Mouse (Mus musculus): ENCODE results near the gene Gm28047. TPM values are rescaled to one million over a fixed set of nuclear protein-coding genes. Genes with fewer than 3 reads are reported as not detected.
A peak's percentile ranks its signal among the peaks of the same experiment; 100 is the strongest.

Gene Gm28047
- polyA plus RNA-seq, 1 experiment from 2014 or later, result not detected

- no peak for ATAC-seq (ENCODE audit: insufficient number of reproducible peaks, low FRiP score, low TSS enrichment, low read depth)
- 7% methylated on average over 3 of the region's 3 CpGs for WGBS
- no peak within 1 kb of the TSS for H3K9ac ChIP-seq
- H3K27ac ChIP-seq (replicated peaks), result no peak within 1 kb of the TSS; the same call in 1 of the 2 replicates
- peaks cover 66% of the 10 kb centered on the region for H3K36me3 ChIP-seq
- H3K27me3 ChIP-seq, result no peaks in the 10 kb centered on the region
- peaks cover 7% of the 10 kb centered on the region for H3K4me1 ChIP-seq
- H3K9me3 ChIP-seq (replicated peaks), result no peaks in the 10 kb centered on the region
- H3K4me2 ChIP-seq (replicated peaks), result no peak within 1 kb of the TSS
- H3K4me3 ChIP-seq (replicated peaks), result no peak within 1 kb of the TSS
These were observed 99.9 kb downstream of the Gm28047 start, which contains the start of gene Npff for GRCm38 (mm10) chr15:102524892-102525485. TSS of gene Npff (minus strand) at chr15:102524942.

DNA sequence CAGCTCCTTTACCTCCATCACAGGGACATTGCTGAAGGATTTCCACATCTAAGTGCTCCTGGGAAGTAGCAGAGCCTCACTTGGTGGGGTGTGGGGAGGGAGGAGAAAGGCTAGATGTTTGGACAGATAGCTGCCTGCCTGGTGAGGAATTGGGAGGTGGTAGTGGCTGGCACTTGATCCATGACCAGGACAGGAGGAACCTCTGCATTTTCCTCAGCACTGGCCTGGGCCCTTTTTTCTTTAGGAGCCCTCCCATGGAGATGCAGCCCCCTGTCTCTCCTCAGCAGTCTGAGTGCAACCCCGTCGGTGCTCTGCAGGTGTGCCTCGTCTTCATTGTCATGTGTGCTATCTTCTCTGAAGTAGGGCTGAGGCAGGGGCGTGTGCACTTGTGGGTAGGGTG is 103.4 kb downstream of the Gm28047 start:
- no peak overlapping the region for H3K9ac ChIP-seq
- WGBS, result 84% methylated on average over 4 of the region's 4 CpGs
- H3K4me2 ChIP-seq (replicated peaks), result no peak overlapping the region
- H3K4me3 ChIP-seq (replicated peaks), result no peak overlapping the region
- peaks cover 21% of the 10 kb centered on the region for H3K4me1 ChIP-seq
- ATAC-seq (ENCODE audit: insufficient number of reproducible peaks, low FRiP score, low TSS enrichment, low read depth), result no peak
- peaks cover 39% of the 10 kb centered on the region for H3K36me3 ChIP-seq
- H3K9me3 ChIP-seq (replicated peaks), result no peaks in the 10 kb centered on the region
- H3K27ac ChIP-seq (replicated peaks), result no peak overlapping the region
- H3K27me3 ChIP-seq, result no peaks in the 10 kb centered on the region

GRCm38 (mm10) chr15:102520416-102520815 is 104.5 kb downstream of the Gm28047 start:
- peaks cover 32% of the 10 kb centered on the region for H3K4me1 ChIP-seq
- ATAC-seq (ENCODE audit: insufficient number of reproducible peaks, low FRiP score, low TSS enrichment, low read depth), result no peak
- no peak overlapping the region for H3K27ac ChIP-seq (replicated peaks)
- no peaks in the 10 kb centered on the region for H3K9me3 ChIP-seq (replicated peaks)
- no peak overlapping the region for H3K4me2 ChIP-seq (replicated peaks)
- peaks cover 35% of the 10 kb centered on the region for H3K36me3 ChIP-seq
- no peak overlapping the region for H3K4me3 ChIP-seq (replicated peaks)
- no peak overlapping the region for H3K9ac ChIP-seq
- WGBS, result 84% methylated on average over 4 of the region's 4 CpGs
- H3K27me3 ChIP-seq, result no peaks in the 10 kb centered on the region

GRCm38 (mm10) chr15:102519211-102520141 is 105.4 kb downstream of the Gm28047 start:
- Histone ChIP-seq H3K27ac (replicated peaks) (peak overlapping the region; percentile 100), H3K9me3 (replicated peaks) (no peaks in the 10 kb centered on the region), H3K9ac (peak overlapping the region; percentile 70), H3K4me2 (replicated peaks) (peak overlapping the region; percentile 95), H3K4me3 (replicated peaks) (peak overlapping the region; percentile 63), H3K4me1 (peaks cover 40% of the 10 kb centered on the region), H3K36me3 (peaks cover 33% of the 10 kb centered on the region), H3K27me3 (no peaks in the 10 kb centered on the region)
- 55% methylated on average over 17 of the region's 17 CpGs for WGBS
- ATAC-seq (ENCODE audit: insufficient number of reproducible peaks, low FRiP score, low TSS enrichment, low read depth), result no peak

GRCm38 (mm10) chr15:102518859-102519201 is 106.0 kb downstream of the Gm28047 start:
- Histone ChIP-seq H3K9ac (peak overlapping the region; percentile 70), H3K36me3 (peaks cover 27% of the 10 kb centered on the region), H3K27ac (replicated peaks) (peak overlapping the region; percentile 100), H3K9me3 (replicated peaks) (no peaks in the 10 kb centered on the region), H3K27me3 (no peaks in the 10 kb centered on the region), H3K4me1 (peaks cover 40% of the 10 kb centered on the region), H3K4me2 (replicated peaks) (peak overlapping the region; percentile 95), H3K4me3 (replicated peaks) (peak overlapping the region; percentile 63)
- ATAC-seq (ENCODE audit: insufficient number of reproducible peaks, low FRiP score, low TSS enrichment, low read depth), result no peak
- 16% methylated on average over 9 of the region's 9 CpGs for WGBS

DNA sequence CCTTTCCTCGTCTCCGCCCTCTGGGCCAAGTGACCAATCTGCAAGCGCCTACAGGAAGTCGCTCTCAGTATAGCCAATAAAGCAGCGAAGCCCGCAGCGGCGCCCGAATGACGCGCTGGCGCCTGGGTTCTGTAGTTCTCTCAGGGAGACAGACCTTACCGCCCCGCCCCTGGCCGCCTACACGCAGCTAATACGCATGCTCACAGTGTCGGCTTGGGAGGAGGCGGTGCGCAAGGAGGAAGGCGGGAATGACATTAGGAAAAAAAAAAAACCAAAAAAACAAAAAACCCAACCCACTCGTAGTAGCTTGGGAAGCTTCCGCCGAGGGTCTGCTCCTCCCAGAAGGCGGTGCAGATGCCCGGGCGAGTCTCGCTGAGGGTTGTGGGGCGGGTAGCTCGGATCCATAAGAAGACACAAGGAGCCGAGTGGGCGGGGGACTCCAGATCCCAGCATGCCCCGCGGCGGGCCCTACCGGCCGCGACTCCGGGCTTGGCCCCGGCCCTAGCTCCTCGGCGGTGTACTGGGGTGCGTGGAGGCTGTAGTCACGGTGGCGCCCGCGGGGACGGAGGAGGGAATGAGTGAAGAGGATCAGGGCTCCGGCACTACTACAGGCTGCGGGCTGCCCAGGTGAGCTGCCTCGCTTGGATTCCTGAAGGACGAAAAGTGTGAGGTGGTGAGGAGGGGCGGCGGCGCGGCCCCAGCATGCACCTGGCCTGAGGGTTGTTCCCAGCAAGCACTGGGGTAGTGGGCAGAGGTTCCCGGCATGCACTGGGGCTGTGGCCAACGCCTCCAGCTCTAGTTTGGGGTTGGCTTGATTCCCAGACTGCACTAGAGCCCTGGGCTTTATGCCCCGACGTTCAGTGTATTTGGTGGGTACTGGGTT is 106.7 kb downstream of the Gm28047 start, which contains the start of gene Tarbp2:
Gene Tarbp2, plus strand, starts transcription at position 217 of the 883 bp plus-strand sequence.
- Histone ChIP-seq H3K9me3 (replicated peaks) (no peaks in the 10 kb centered on the region), H3K4me2 (replicated peaks) (peak within 1 kb of the TSS; percentile 95), H3K36me3 (peaks cover 23% of the 10 kb centered on the region), H3K9ac (peak within 1 kb of the TSS; percentile 70), H3K27me3 (no peaks in the 10 kb centered on the region), H3K4me3 (replicated peaks) (peak within 1 kb of the TSS; percentile 63), H3K4me1 (peaks cover 40% of the 10 kb centered on the region), H3K27ac (replicated peaks) (peak within 1 kb of the TSS; percentile 100)
- under 1% methylated on average over 60 of the region's 60 CpGs for WGBS
- peak; percentile 93 for ATAC-seq (ENCODE audit: insufficient number of reproducible peaks, low FRiP score, low TSS enrichment, low read depth)

- 0% methylated on average over 10 of the region's 10 CpGs for WGBS
These were observed 107.3 kb downstream of the Gm28047 start for GRCm38 (mm10) chr15:102517631-102517975.

DNA sequence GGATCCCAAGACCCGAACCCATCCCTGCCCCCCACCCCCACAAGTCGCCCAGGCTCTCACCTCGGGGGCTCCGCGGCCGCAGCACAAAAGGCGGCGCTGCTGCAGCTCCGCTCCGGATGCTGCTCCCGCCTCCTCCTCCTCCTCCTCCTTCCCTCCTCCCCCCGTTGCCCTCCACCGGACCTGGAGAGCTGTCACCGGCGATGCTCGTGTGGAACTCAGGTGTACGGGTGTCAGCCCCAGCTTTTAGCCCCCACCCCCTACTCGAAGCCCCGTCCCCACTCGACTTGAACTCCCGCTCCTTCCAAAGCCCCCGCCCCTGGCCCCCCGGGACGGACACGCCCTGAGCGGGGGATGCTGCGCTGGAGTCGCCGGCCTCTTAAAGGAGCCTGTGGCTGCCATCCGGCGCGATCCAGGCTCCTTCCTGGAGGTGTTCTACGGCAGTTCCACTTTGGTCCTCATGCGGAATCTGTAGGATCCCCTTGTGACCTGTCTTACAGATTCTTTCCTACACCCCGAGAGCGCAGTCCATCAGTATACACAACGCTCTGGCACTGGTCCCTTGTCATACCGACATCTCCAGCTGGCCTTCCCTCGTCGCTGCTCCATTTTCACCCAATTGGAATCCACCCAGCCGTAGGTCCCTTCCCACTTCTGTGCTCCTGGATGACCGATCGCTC is 108.0 kb downstream of the Gm28047 start, which contains the start of gene Map3k12:
Gene Map3k12, minus strand, starts transcription at position 337 of the 677 bp plus-strand sequence.
- WGBS, result under 1% methylated on average over 43 of the region's 43 CpGs
- H3K4me3 ChIP-seq (replicated peaks), result peak within 1 kb of the TSS; percentile 63
- H3K27me3 ChIP-seq, result no peaks in the 10 kb centered on the region
- H3K9me3 ChIP-seq (replicated peaks), result no peaks in the 10 kb centered on the region
- peaks cover 16% of the 10 kb centered on the region for H3K36me3 ChIP-seq
- ATAC-seq (ENCODE audit: insufficient number of reproducible peaks, low FRiP score, low TSS enrichment, low read depth), result no peak
- peak within 1 kb of the TSS; percentile 95 for H3K4me2 ChIP-seq (replicated peaks)
- H3K9ac ChIP-seq, result peak within 1 kb of the TSS; percentile 50
- H3K4me1 ChIP-seq, result peaks cover 49% of the 10 kb centered on the region
- peak within 1 kb of the TSS; percentile 100 for H3K27ac ChIP-seq (replicated peaks)

More at GRCm38 (mm10) chr15:102517631-102517975, 107.3 kb downstream of the Gm28047 start:
- no peak for ATAC-seq (ENCODE audit: insufficient number of reproducible peaks, low FRiP score, low TSS enrichment, low read depth)
- H3K4me1 ChIP-seq, result peaks cover 41% of the 10 kb centered on the region
- peak overlapping the region; percentile 50 for H3K9ac ChIP-seq
- no peaks in the 10 kb centered on the region for H3K9me3 ChIP-seq (replicated peaks)
- H3K27me3 ChIP-seq, result no peaks in the 10 kb centered on the region
- H3K27ac ChIP-seq (replicated peaks), result peak overlapping the region; percentile 100
- peak overlapping the region; percentile 95 for H3K4me2 ChIP-seq (replicated peaks)
- H3K4me3 ChIP-seq (replicated peaks), result peak overlapping the region; percentile 63
- peaks cover 23% of the 10 kb centered on the region for H3K36me3 ChIP-seq

- peak overlapping the region; percentile 95 for H3K4me2 ChIP-seq (replicated peaks)
- H3K27ac ChIP-seq (replicated peaks), result peak overlapping the region; percentile 100
- no peak for ATAC-seq (ENCODE audit: insufficient number of reproducible peaks, low FRiP score, low TSS enrichment, low read depth)
- under 1% methylated on average over 12 of the region's 12 CpGs for WGBS
- H3K9me3 ChIP-seq (replicated peaks), result no peaks in the 10 kb centered on the region
- peaks cover 10% of the 10 kb centered on the region for H3K36me3 ChIP-seq
- H3K9ac ChIP-seq, result peak overlapping the region; percentile 50
- no peaks in the 10 kb centered on the region for H3K27me3 ChIP-seq
- H3K4me1 ChIP-seq, result peaks cover 54% of the 10 kb centered on the region
- H3K4me3 ChIP-seq (replicated peaks), result peak overlapping the region; percentile 63
These were observed 108.6 kb downstream of the Gm28047 start for GRCm38 (mm10) chr15:102516293-102516692.

DNA sequence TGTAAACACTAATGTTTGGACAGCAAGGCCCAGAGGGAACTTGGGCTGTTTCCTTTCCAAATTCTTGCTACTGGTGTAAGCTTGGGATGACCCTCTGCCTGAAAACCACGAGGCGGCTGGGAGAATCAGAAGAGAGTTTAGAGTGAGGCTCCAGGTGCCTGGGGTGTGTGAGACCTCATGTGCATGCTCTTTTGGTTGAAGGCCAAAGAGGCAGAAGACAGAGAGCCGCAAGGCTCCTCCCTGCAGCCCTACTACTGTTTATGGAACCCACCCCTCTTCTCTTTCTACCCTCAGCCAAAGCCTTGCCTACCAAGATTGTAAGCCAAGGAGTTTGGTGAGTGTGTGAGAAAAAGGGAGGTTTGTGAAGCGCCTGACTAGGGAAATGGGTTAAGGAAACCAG is 109.1 kb downstream of the Gm28047 start:
- peak overlapping the region; percentile 50; the same call in 1 of the 2 replicates for H3K9ac ChIP-seq
- H3K4me2 ChIP-seq (replicated peaks), result peak overlapping the region; percentile 95
- peaks cover 59% of the 10 kb centered on the region for H3K4me1 ChIP-seq
- ATAC-seq (ENCODE audit: insufficient number of reproducible peaks, low FRiP score, low TSS enrichment, low read depth), result no peak
- H3K36me3 ChIP-seq, result peaks cover 5% of the 10 kb centered on the region
- WGBS, result 29% methylated on average over 4 of the region's 4 CpGs
- H3K4me3 ChIP-seq (replicated peaks), result peak overlapping the region; percentile 63
- no peaks in the 10 kb centered on the region for H3K27me3 ChIP-seq
- H3K9me3 ChIP-seq (replicated peaks), result no peaks in the 10 kb centered on the region
- peak overlapping the region; percentile 100; the same call in 1 of the 2 replicates for H3K27ac ChIP-seq (replicated peaks)
